In genomic region chr4:22151899-22152493, GRCm38 (mm10) we compare ENCODE assay signal across 19 mouse cellular contexts.
DNase-seq lines count a peak whose midpoint lies in the region; ATAC-seq lines count a peak whose summit lies in the region.
"Had no signal": no experiment of that assay in that cellular context is flagged by ENCODE, and none has a peak within 500 bp of the region (broad histone marks: within the 10 kb centered on the region; RNA-seq: fewer than 3 reads in every experiment).

No protein-coding gene starts in this region.

- ATAC-seq in forebrain, embryonic 13.5 days: peak; percentile 38; the same call in 1 of the 2 replicates
- no peak for ATAC-seq in forebrain, embryonic 15.5 days (replicated peaks)
- no peak for ATAC-seq in hindbrain, embryonic 13.5 days (ENCODE audit: low FRiP score)
- no peak for ATAC-seq in hindbrain, embryonic 12.5 days (ENCODE audit: low FRiP score)
- ATAC-seq in midbrain, embryonic 13.5 days: peak; percentile 52
- peak; percentile 50; the same call in 1 of the 2 replicates for ATAC-seq in neural tube, embryonic 13.5 days (ENCODE audit: low read depth)
- ATAC-seq: forebrain, embryonic 14.5 days; liver, embryonic 12.5 days had no signal

- no peaks in the 10 kb centered on the region for H3K36me3 ChIP-seq in forebrain, embryonic 13.5 days (ENCODE audit: poor library complexity, severe bottlenecking)
- no peaks in the 10 kb centered on the region for H3K36me3 ChIP-seq in forebrain, embryonic 15.5 days
- no peaks in the 10 kb centered on the region for H3K36me3 ChIP-seq in hindbrain, embryonic 13.5 days
- H3K36me3 ChIP-seq in hindbrain, embryonic 12.5 days: no peaks in the 10 kb centered on the region
- no peaks in the 10 kb centered on the region for H3K36me3 ChIP-seq in midbrain, embryonic 13.5 days
- no peaks in the 10 kb centered on the region for H3K36me3 ChIP-seq in midbrain, embryonic 10.5 days
- H3K36me3 ChIP-seq in neural tube, embryonic 13.5 days: no peaks in the 10 kb centered on the region
- H3K36me3 ChIP-seq: liver, embryonic 12.5 days; midbrain, embryonic 12.5 days had no signal

- no peak overlapping the region for H3K4me3 ChIP-seq in forebrain, embryonic 13.5 days
- H3K4me3 ChIP-seq in forebrain, embryonic 15.5 days: no peak overlapping the region
- H3K4me3 ChIP-seq in hindbrain, embryonic 13.5 days: no peak overlapping the region
- no peak overlapping the region for H3K4me3 ChIP-seq in hindbrain, embryonic 12.5 days
- H3K4me3 ChIP-seq in midbrain, embryonic 13.5 days (replicated peaks): no peak overlapping the region
- H3K4me3 ChIP-seq in midbrain, embryonic 10.5 days: no peak overlapping the region
- no peak overlapping the region for H3K4me3 ChIP-seq in neural tube, embryonic 13.5 days
- H3K4me3 ChIP-seq: gastrocnemius, adult 2 months; liver, embryonic 12.5 days; midbrain, embryonic 12.5 days had no signal

- 28% methylated on average over 10 of the region's 10 CpGs for WGBS in forebrain, embryonic 13.5 days
- 23% methylated on average over 10 of the region's 10 CpGs for WGBS in forebrain, embryonic 15.5 days
- WGBS in hindbrain, embryonic 13.5 days: 21% methylated on average over 10 of the region's 10 CpGs
- 22% methylated on average over 10 of the region's 10 CpGs for WGBS in hindbrain, embryonic 12.5 days
- 24% methylated on average over 10 of the region's 10 CpGs for WGBS in midbrain, embryonic 13.5 days
- WGBS in midbrain, embryonic 10.5 days: 27% methylated on average over 10 of the region's 10 CpGs
- WGBS in neural tube, embryonic 13.5 days: 20% methylated on average over 10 of the region's 10 CpGs

- peak overlapping the region; percentile 13; the same call in 1 of the 2 replicates for H3K4me2 ChIP-seq in forebrain, embryonic 13.5 days
- H3K4me2 ChIP-seq in forebrain, embryonic 15.5 days (replicated peaks): no peak overlapping the region
- peak overlapping the region; percentile 14 for H3K4me2 ChIP-seq in hindbrain, embryonic 13.5 days
- no peak overlapping the region for H3K4me2 ChIP-seq in hindbrain, embryonic 12.5 days (replicated peaks)
- H3K4me2 ChIP-seq in midbrain, embryonic 13.5 days (replicated peaks): 0 out of 2 replicates have a peak overlapping the region, but pooled peaks have one; percentile 8
- H3K4me2 ChIP-seq in neural tube, embryonic 13.5 days: peak overlapping the region; percentile 21
- H3K4me2 ChIP-seq: liver, embryonic 12.5 days; lung, embryonic 14.5 days; midbrain, embryonic 12.5 days had no signal

- 0 out of 2 replicates have a peak, but pooled peaks cover 4% of the 10 kb centered on the region for H3K4me1 ChIP-seq in forebrain, embryonic 13.5 days
- H3K4me1 ChIP-seq in forebrain, embryonic 15.5 days: 0 out of 2 replicates have a peak, but pooled peaks cover 8% of the 10 kb centered on the region
- H3K4me1 ChIP-seq in hindbrain, embryonic 13.5 days (replicated peaks): peaks cover 17% of the 10 kb centered on the region
- H3K4me1 ChIP-seq in hindbrain, embryonic 12.5 days: peaks cover 12% of the 10 kb centered on the region
- H3K4me1 ChIP-seq in midbrain, embryonic 13.5 days (replicated peaks): peaks cover 20% of the 10 kb centered on the region
- H3K4me1 ChIP-seq in midbrain, embryonic 10.5 days: peaks cover 13% of the 10 kb centered on the region
- H3K4me1 ChIP-seq in neural tube, embryonic 13.5 days (replicated peaks): peaks cover 15% of the 10 kb centered on the region
- H3K4me1 ChIP-seq: liver, embryonic 12.5 days had no signal

- no peak overlapping the region for H3K9ac ChIP-seq in forebrain, embryonic 13.5 days
- no peak overlapping the region for H3K9ac ChIP-seq in forebrain, embryonic 15.5 days (replicated peaks)
- H3K9ac ChIP-seq in hindbrain, embryonic 13.5 days: no peak overlapping the region
- H3K9ac ChIP-seq in hindbrain, embryonic 12.5 days: no peak overlapping the region
- no peak overlapping the region for H3K9ac ChIP-seq in midbrain, embryonic 13.5 days (replicated peaks)
- no peak overlapping the region for H3K9ac ChIP-seq in neural tube, embryonic 13.5 days
- H3K9ac ChIP-seq: liver, embryonic 12.5 days; lung, embryonic 14.5 days; midbrain, embryonic 12.5 days had no signal

- H3K27ac ChIP-seq in forebrain, embryonic 13.5 days: no peak overlapping the region
- no peak overlapping the region for H3K27ac ChIP-seq in forebrain, embryonic 15.5 days (replicated peaks)
- H3K27ac ChIP-seq in hindbrain, embryonic 13.5 days: no peak overlapping the region; the same call in 1 of the 2 replicates
- no peak overlapping the region for H3K27ac ChIP-seq in hindbrain, embryonic 12.5 days
- H3K27ac ChIP-seq in midbrain, embryonic 13.5 days: peak overlapping the region; percentile 57
- no peak overlapping the region for H3K27ac ChIP-seq in midbrain, embryonic 10.5 days (replicated peaks)
- no peak overlapping the region for H3K27ac ChIP-seq in neural tube, embryonic 13.5 days (replicated peaks)
- H3K27ac ChIP-seq: gastrocnemius, adult 2 months; liver, embryonic 12.5 days; midbrain, embryonic 12.5 days had no signal

- 0 out of 2 replicates have a peak, but pooled peaks cover 10% of the 10 kb centered on the region for H3K27me3 ChIP-seq in forebrain, embryonic 13.5 days
- no peaks in the 10 kb centered on the region for H3K27me3 ChIP-seq in forebrain, embryonic 15.5 days
- H3K27me3 ChIP-seq in hindbrain, embryonic 13.5 days: no peaks in the 10 kb centered on the region
- H3K27me3 ChIP-seq in hindbrain, embryonic 12.5 days: 0 out of 2 replicates have a peak, but pooled peaks cover 3% of the 10 kb centered on the region
- no peaks in the 10 kb centered on the region for H3K27me3 ChIP-seq in midbrain, embryonic 13.5 days
- H3K27me3 ChIP-seq in midbrain, embryonic 10.5 days (ENCODE audit: low read depth, poor library complexity, severe bottlenecking): peaks cover 18% of the 10 kb centered on the region
- no peaks in the 10 kb centered on the region for H3K27me3 ChIP-seq in neural tube, embryonic 13.5 days
- H3K27me3 ChIP-seq: midbrain, embryonic 12.5 days had no signal

- H3K9me3 ChIP-seq in forebrain, embryonic 13.5 days (replicated peaks): no peaks in the 10 kb centered on the region
- H3K9me3 ChIP-seq in forebrain, embryonic 15.5 days: no peaks in the 10 kb centered on the region
- H3K9me3 ChIP-seq in hindbrain, embryonic 13.5 days: no peaks in the 10 kb centered on the region
- H3K9me3 ChIP-seq in hindbrain, embryonic 12.5 days (replicated peaks): no peaks in the 10 kb centered on the region
- no peaks in the 10 kb centered on the region for H3K9me3 ChIP-seq in midbrain, embryonic 13.5 days
- no peaks in the 10 kb centered on the region for H3K9me3 ChIP-seq in midbrain, embryonic 10.5 days (replicated peaks)
- no peaks in the 10 kb centered on the region for H3K9me3 ChIP-seq in neural tube, embryonic 13.5 days
- H3K9me3 ChIP-seq: liver, embryonic 12.5 days; midbrain, embryonic 12.5 days had no signal

- DNase-seq in midbrain, embryonic 10.5 days (ENCODE audit: low spot score): no peak
- no peak for DNase-seq in thymus, postnatal 0 days (ENCODE audit: low spot score)
- DNase-seq: adrenal gland, adult 2 months; cerebellum, postnatal 25 days; gastrocnemius, adult 2 months; heart, adult 11 months; kidney, adult 18-20 months; lung, embryonic 14.5 days; lung, postnatal 4 days; thymus, postnatal 4 days had no signal

Comparison
In these comparisons a context has a peak if more than half of its experiments do, and no peak if none do; other contexts are left out.
1. ATAC-seq: peak in forebrain, embryonic 13.5 days (single experiment), midbrain, embryonic 13.5 days (single experiment) and neural tube, embryonic 13.5 days (single experiment); none in forebrain, embryonic 15.5 days (single experiment), hindbrain, embryonic 13.5 days (single experiment) and hindbrain, embryonic 12.5 days (single experiment).
2. H3K4me2 ChIP-seq: peak in forebrain, embryonic 13.5 days (single experiment), hindbrain, embryonic 13.5 days (single experiment), midbrain, embryonic 13.5 days (single experiment) and neural tube, embryonic 13.5 days (single experiment); none in forebrain, embryonic 15.5 days (single experiment) and hindbrain, embryonic 12.5 days (single experiment).